Mouse (Mus musculus): ENCODE results near the gene Id3. TPM values are rescaled to one million over a fixed set of nuclear protein-coding genes. Genes with fewer than 3 reads are reported as not detected.

The Id3 gene
- polyA plus RNA-seq, 1 experiment from 2014 or later, result 608 TPM

DNA sequence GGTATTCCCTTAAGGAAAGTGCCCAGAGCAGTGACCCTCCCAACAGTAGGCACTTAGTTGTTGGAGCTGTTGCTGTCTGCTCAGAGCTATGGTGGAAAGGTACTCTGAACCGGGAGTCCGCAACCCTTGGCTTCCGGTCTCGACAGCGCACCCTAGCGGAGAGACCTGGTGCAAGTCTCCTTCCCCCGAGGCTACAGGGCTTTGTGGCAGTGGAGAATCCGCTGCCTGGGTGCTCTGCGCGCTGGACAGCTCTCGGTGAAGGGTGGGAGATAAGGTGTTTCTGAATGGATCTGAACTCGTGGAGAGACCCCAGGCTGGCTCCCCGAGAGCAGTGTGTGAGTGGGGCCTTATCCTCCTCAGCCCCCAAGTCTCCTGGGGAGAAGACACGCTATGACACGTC is 36.7 kb downstream of the Id3 start:
- no peaks in the 10 kb centered on the region for H3K36me3 ChIP-seq (replicated peaks; ENCODE audit: control insufficient read depth, insufficient read depth, low read depth, low read length)
- H3K9me3 ChIP-seq (replicated peaks; ENCODE audit: control insufficient read depth, low read length), result no peaks in the 10 kb centered on the region
- DNase-seq (ENCODE audit: low spot score), result peak; percentile 90
- H3K27me3 ChIP-seq (ENCODE audit: control insufficient read depth, insufficient read depth, low read length), result no peaks in the 10 kb centered on the region
- WGBS, result 4% methylated on average over 15 of the region's 15 CpGs
- peak overlapping the region; percentile 51 for H3K4me2 ChIP-seq (ENCODE audit: low read depth, low read length)
- H3K4me3 ChIP-seq (ENCODE audit: low read depth, low read length), result peak overlapping the region; percentile 25
- H3K4me1 ChIP-seq (ENCODE audit: control insufficient read depth, insufficient read depth, low read length), result peaks cover 3% of the 10 kb centered on the region
- peak overlapping the region; percentile 43 for H3K9ac ChIP-seq (replicated peaks; ENCODE audit: low read length)
- no peak for ATAC-seq (replicated peaks; ENCODE audit: insufficient number of reproducible peaks, low FRiP score, low TSS enrichment, low read depth)
- H3K27ac ChIP-seq (replicated peaks; ENCODE audit: low read depth, low read length), result no peak overlapping the region

GRCm38 (mm10) chr4:136180408-136181330 is 37.4 kb downstream of the Id3 start:
- ATAC-seq (replicated peaks; ENCODE audit: insufficient number of reproducible peaks, low FRiP score, low TSS enrichment, low read depth), result peak; percentile 70; the same call in 1 of the 2 replicates
- H3K9me3 ChIP-seq (replicated peaks; ENCODE audit: control insufficient read depth, low read length), result no peaks in the 10 kb centered on the region
- H3K27me3 ChIP-seq (ENCODE audit: control insufficient read depth, insufficient read depth, low read length), result no peaks in the 10 kb centered on the region
- no peak overlapping the region for H3K27ac ChIP-seq (replicated peaks; ENCODE audit: low read depth, low read length)
- H3K36me3 ChIP-seq (replicated peaks; ENCODE audit: control insufficient read depth, insufficient read depth, low read depth, low read length), result no peaks in the 10 kb centered on the region
- peak overlapping the region; percentile 25 for H3K4me3 ChIP-seq (ENCODE audit: low read depth, low read length)
- peak; percentile 60 for DNase-seq (ENCODE audit: low spot score)
- peak overlapping the region; percentile 43 for H3K9ac ChIP-seq (replicated peaks; ENCODE audit: low read length)
- peaks cover 3% of the 10 kb centered on the region; the same call in 1 of the 2 replicates for H3K4me1 ChIP-seq (ENCODE audit: control insufficient read depth, insufficient read depth, low read length)
- WGBS, result 15% methylated on average over 23 of the region's 23 CpGs
- H3K4me2 ChIP-seq (ENCODE audit: low read depth, low read length), result peak overlapping the region; percentile 51

GRCm38 (mm10) chr4:136181367-136181766 is 38.1 kb downstream of the Id3 start:
- Histone ChIP-seq H3K27me3 (ENCODE audit: control insufficient read depth, insufficient read depth, low read length) (no peaks in the 10 kb centered on the region), H3K4me3 (ENCODE audit: low read depth, low read length) (no peak overlapping the region), H3K4me2 (ENCODE audit: low read depth, low read length) (no peak overlapping the region), H3K36me3 (replicated peaks; ENCODE audit: control insufficient read depth, insufficient read depth, low read depth, low read length) (no peaks in the 10 kb centered on the region), H3K9me3 (replicated peaks; ENCODE audit: control insufficient read depth, low read length) (no peaks in the 10 kb centered on the region), H3K27ac (replicated peaks; ENCODE audit: low read depth, low read length) (no peak overlapping the region), H3K9ac (replicated peaks; ENCODE audit: low read length) (no peak overlapping the region), H3K4me1 (ENCODE audit: control insufficient read depth, insufficient read depth, low read length) (no peaks in the 10 kb centered on the region; the same call in 1 of the 2 replicates)
- ATAC-seq (replicated peaks; ENCODE audit: insufficient number of reproducible peaks, low FRiP score, low TSS enrichment, low read depth), result no peak
- WGBS, result 30% methylated on average over 12 of the region's 12 CpGs
- DNase-seq (ENCODE audit: low spot score), result peak; percentile 41

DNA sequence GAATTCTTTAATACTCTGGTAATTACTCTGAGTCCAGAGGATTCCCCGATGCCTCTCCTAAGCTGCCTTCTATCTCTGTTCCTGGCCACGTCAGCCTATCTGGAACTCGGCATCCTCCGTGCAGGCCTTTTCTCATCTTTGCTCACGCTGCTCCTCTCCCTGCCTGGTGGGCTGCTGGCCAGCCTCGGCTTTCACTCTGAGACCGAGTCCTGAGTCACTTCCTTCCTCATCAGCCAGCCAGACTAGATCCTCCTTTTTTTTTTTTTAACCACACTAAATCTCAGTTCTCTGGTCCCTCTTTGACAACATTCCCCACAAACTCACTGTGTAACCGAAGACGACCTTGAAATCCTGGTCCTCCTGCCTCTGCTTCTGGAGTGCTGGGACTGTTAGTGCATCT is 42.1 kb downstream of the Id3 start:
- Histone ChIP-seq H3K4me1 (ENCODE audit: control insufficient read depth, insufficient read depth, low read length) (no peaks in the 10 kb centered on the region; the same call in 1 of the 2 replicates), H3K27ac (replicated peaks; ENCODE audit: low read depth, low read length) (no peak overlapping the region), H3K4me3 (ENCODE audit: low read depth, low read length) (no peak overlapping the region), H3K9me3 (replicated peaks; ENCODE audit: control insufficient read depth, low read length) (no peaks in the 10 kb centered on the region), H3K36me3 (replicated peaks; ENCODE audit: control insufficient read depth, insufficient read depth, low read depth, low read length) (no peaks in the 10 kb centered on the region; the same call in 1 of the 2 replicates), H3K9ac (replicated peaks; ENCODE audit: low read length) (no peak overlapping the region), H3K4me2 (ENCODE audit: low read depth, low read length) (no peak overlapping the region), H3K27me3 (ENCODE audit: control insufficient read depth, insufficient read depth, low read length) (no peaks in the 10 kb centered on the region)
- 78% methylated on average over 9 of the region's 9 CpGs for WGBS
- ATAC-seq (replicated peaks; ENCODE audit: insufficient number of reproducible peaks, low FRiP score, low TSS enrichment, low read depth), result no peak
- no peak for DNase-seq (ENCODE audit: low spot score)

DNA sequence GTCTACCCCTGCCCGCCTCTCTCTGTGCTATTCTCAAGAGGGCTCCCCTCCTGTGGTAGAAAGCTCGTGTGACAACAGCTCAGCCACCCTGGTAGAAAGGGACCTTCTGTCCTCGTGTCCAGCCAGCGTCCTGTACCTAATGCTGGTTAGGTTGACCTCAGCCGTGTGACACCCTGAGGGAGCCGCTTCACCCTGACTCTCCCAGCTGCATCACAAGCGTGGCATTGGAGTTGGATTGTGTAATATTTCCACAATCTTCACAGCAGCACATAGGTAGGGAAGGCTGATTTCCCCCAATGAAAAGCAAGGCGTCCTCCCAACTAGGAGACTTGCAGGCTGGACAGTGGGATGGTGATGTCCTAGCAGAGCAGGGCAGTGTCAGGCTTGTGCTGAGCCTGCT is 43.0 kb downstream of the Id3 start:
- Histone ChIP-seq H3K4me2 (ENCODE audit: low read depth, low read length) (no peak overlapping the region), H3K4me3 (ENCODE audit: low read depth, low read length) (no peak overlapping the region), H3K4me1 (ENCODE audit: control insufficient read depth, insufficient read depth, low read length) (no peaks in the 10 kb centered on the region), H3K9me3 (replicated peaks; ENCODE audit: control insufficient read depth, low read length) (no peaks in the 10 kb centered on the region), H3K36me3 (replicated peaks; ENCODE audit: control insufficient read depth, insufficient read depth, low read depth, low read length) (no peaks in the 10 kb centered on the region; the same call in 1 of the 2 replicates), H3K27me3 (ENCODE audit: control insufficient read depth, insufficient read depth, low read length) (no peaks in the 10 kb centered on the region), H3K27ac (replicated peaks; ENCODE audit: low read depth, low read length) (no peak overlapping the region), H3K9ac (replicated peaks; ENCODE audit: low read length) (no peak overlapping the region)
- DNase-seq (ENCODE audit: low spot score) (no peak), ATAC-seq (replicated peaks; ENCODE audit: insufficient number of reproducible peaks, low FRiP score, low TSS enrichment, low read depth) (no peak)
- 81% methylated on average over 8 of the region's 8 CpGs for WGBS

- H3K27me3 ChIP-seq (ENCODE audit: control insufficient read depth, insufficient read depth, low read length), result no peaks in the 10 kb centered on the region
- 88% methylated on average over 23 of the region's 23 CpGs for WGBS
- no peak for ATAC-seq (replicated peaks; ENCODE audit: insufficient number of reproducible peaks, low FRiP score, low TSS enrichment, low read depth)
Observed at GRCm38 (mm10) chr4:136186739-136187472, 43.6 kb downstream of the Id3 start.

DNA sequence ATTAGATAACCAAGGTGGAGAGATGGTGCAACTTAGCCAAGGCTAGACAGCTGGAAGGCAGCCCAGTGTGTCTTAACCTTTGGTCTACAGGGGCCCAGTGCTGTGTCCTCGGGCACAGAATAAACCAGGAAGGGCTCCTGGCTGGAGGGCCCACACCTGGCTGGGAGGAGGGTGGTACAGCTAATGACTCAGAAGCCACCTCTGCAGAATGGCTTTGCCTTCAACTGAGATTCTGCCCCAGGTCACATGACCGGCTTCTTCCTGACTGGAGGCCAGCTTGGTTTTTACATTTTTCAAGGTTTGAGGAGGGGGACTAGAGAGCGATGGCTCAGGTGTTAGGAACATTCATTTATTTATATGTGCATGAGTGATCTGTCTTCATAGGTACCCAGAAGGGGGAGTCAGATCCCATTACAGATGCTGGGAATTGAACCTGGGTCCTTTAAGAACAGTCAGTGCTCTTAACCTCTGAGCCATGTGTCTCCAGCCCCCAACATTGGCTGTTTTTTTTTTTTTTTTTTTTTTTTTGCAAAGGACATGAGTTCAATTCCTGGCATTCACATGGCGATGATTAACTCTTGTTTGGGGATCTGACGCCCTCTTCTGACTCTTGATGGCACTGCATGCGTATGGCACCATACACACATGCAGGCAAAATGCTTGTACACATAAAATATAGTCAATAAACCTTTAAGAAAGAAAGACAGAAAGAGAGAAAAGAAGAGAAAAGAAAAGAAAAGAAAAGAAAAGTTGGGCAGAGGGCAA is 45.9 kb downstream of the Id3 start:
- Histone ChIP-seq H3K4me1 (ENCODE audit: control insufficient read depth, insufficient read depth, low read length) (no peaks in the 10 kb centered on the region), H3K36me3 (replicated peaks; ENCODE audit: control insufficient read depth, insufficient read depth, low read depth, low read length) (no peaks in the 10 kb centered on the region; the same call in 1 of the 2 replicates), H3K4me2 (ENCODE audit: low read depth, low read length) (no peak overlapping the region), H3K9me3 (replicated peaks; ENCODE audit: control insufficient read depth, low read length) (no peaks in the 10 kb centered on the region), H3K9ac (replicated peaks; ENCODE audit: low read length) (no peak overlapping the region), H3K27me3 (ENCODE audit: control insufficient read depth, insufficient read depth, low read length) (no peaks in the 10 kb centered on the region), H3K4me3 (ENCODE audit: low read depth, low read length) (no peak overlapping the region), H3K27ac (replicated peaks; ENCODE audit: low read depth, low read length) (no peak overlapping the region)
- ATAC-seq (replicated peaks; ENCODE audit: insufficient number of reproducible peaks, low FRiP score, low TSS enrichment, low read depth) (no peak), DNase-seq (ENCODE audit: low spot score) (no peak)
- 83% methylated on average over 6 of the region's 6 CpGs for WGBS

More at GRCm38 (mm10) chr4:136186739-136187472, 43.6 kb downstream of the Id3 start:
- H3K27ac ChIP-seq (replicated peaks; ENCODE audit: low read depth, low read length), result no peak overlapping the region
- no peaks in the 10 kb centered on the region for H3K9me3 ChIP-seq (replicated peaks; ENCODE audit: control insufficient read depth, low read length)
- no peak overlapping the region for H3K4me3 ChIP-seq (ENCODE audit: low read depth, low read length)
- no peaks in the 10 kb centered on the region; the same call in 1 of the 2 replicates for H3K36me3 ChIP-seq (replicated peaks; ENCODE audit: control insufficient read depth, insufficient read depth, low read depth, low read length)
- H3K4me2 ChIP-seq (ENCODE audit: low read depth, low read length), result no peak overlapping the region
- H3K4me1 ChIP-seq (ENCODE audit: control insufficient read depth, insufficient read depth, low read length), result no peaks in the 10 kb centered on the region
- DNase-seq (ENCODE audit: low spot score), result no peak
- H3K9ac ChIP-seq (replicated peaks; ENCODE audit: low read length), result no peak overlapping the region
